Mouse (Mus musculus): ENCODE measurements around the gene Ranbp3l.

Gene Ranbp3l

GRCm38 (mm10) chr15:9071556-9072544 lies 104.1 kb downstream of the Ranbp3l start:
- DNase-seq: peak; percentile 66

- DNase-seq: no peak
These were observed 104.9 kb downstream of the Ranbp3l start for GRCm38 (mm10) chr15:9072630-9073029.

GRCm38 (mm10) chr15:9073067-9073608 lies 105.4 kb downstream of the Ranbp3l start:
- DNase-seq: no peak

GRCm38 (mm10) chr15:9073684-9074083 lies 105.9 kb downstream of the Ranbp3l start:
- DNase-seq: no peak

GRCm38 (mm10) chr15:9074139-9074538 lies 106.4 kb downstream of the Ranbp3l start:
- no peak for DNase-seq

- peak; percentile 38 for DNase-seq
These were observed 106.9 kb downstream of the Ranbp3l start for GRCm38 (mm10) chr15:9074671-9075070.

- DNase-seq: no peak
These were observed 108.0 kb downstream of the Ranbp3l start for GRCm38 (mm10) chr15:9075608-9076200.

- no peak for DNase-seq
These were observed 110.9 kb downstream of the Ranbp3l start for GRCm38 (mm10) chr15:9078481-9079300.

GRCm38 (mm10) chr15:9079626-9080025 lies 111.9 kb downstream of the Ranbp3l start:
- no peak for DNase-seq

GRCm38 (mm10) chr15:9080206-9080605 lies 112.5 kb downstream of the Ranbp3l start:
- no peak for DNase-seq

- DNase-seq: no peak
These were observed 113.5 kb downstream of the Ranbp3l start for GRCm38 (mm10) chr15:9081294-9081693.

- DNase-seq: no peak
These were observed 115.0 kb downstream of the Ranbp3l start for GRCm38 (mm10) chr15:9082753-9083152.

GRCm38 (mm10) chr15:9086813-9087212 lies 119.1 kb downstream of the Ranbp3l start:
- DNase-seq: no peak

GRCm38 (mm10) chr15:9087421-9087820 lies 119.7 kb downstream of the Ranbp3l start:
- no peak for DNase-seq

- DNase-seq: no peak
These were observed 120.3 kb downstream of the Ranbp3l start for GRCm38 (mm10) chr15:9087895-9088682.

GRCm38 (mm10) chr15:9088683-9089072 lies 120.9 kb downstream of the Ranbp3l start:
- no peak for DNase-seq

GRCm38 (mm10) chr15:9089136-9089720 lies 121.5 kb downstream of the Ranbp3l start:
- DNase-seq: no peak

GRCm38 (mm10) chr15:9090662-9091061 lies 122.9 kb downstream of the Ranbp3l start:
- DNase-seq: no peak

GRCm38 (mm10) chr15:9093598-9094365 lies 126.0 kb downstream of the Ranbp3l start:
- no peak for DNase-seq

- DNase-seq: no peak
These were observed 126.6 kb downstream of the Ranbp3l start for GRCm38 (mm10) chr15:9094366-9094750.

GRCm38 (mm10) chr15:9096865-9097264 lies 129.1 kb downstream of the Ranbp3l start:
- no peak for DNase-seq

All from kidney, adult 18-20 months (tissue).